Mouse (Mus musculus): Measurements from ENCODE around the gene Amotl2. TPM values are rescaled to one million over a fixed set of nuclear protein-coding genes. Genes with fewer than 3 reads are reported as not detected.

Amotl2 gene
- polyA plus RNA-seq (2014; fragmentation: Illumina TruSeq; extraction: RNeasy Lipid Tissue Mini Kit (QIAGEN cat#74804); ENCODE audit: low read depth, low replicate concordance) = 13.3 TPM

DNA sequence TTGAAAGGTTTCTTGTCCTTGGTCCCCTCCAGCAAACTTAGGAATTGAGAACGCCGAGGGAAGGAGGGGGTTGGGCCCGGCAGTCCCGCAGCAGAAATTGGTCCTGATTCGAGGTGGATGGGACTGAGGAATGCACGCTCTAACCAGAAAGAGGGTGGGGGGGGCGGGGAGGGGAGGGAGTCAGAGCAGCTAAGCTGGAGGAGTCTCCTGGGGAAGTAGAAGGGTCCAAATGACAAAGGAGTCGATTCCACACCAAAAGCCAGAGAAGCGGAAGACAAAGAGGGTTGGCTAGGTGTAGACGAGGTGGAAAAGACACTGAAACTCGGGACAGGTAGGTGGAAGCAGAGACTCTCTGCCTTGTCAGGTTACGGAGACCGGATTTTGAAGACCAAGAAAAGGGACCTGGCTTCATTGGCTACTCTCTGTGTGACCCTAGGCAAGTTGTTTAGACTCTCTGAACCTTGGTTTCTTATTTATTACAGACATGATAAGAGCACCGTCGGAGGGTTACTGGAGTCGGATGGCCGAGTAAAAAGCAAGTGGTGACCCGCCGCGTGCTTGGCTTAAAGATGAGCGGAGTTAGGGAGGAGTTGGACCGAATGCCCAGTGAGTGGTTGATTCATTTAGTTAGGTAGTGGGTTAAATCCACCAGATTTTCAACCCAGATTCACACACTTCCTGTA is at the start of gene Amotl2:
Amotl2 (plus strand) TSS at position 192 of the 683 bp plus-strand sequence.

Other genes starting within 250 kb of the Amotl2 start
- gene Ky, start 210.9 kb upstream of the Amotl2 start, polyA plus RNA-seq (2014; fragmentation: Illumina TruSeq; extraction: RNeasy Lipid Tissue Mini Kit (QIAGEN cat#74804); ENCODE audit: low read depth, low replicate concordance) = not detected
- gene Anapc13, start 90.4 kb upstream of the Amotl2 start, polyA plus RNA-seq (2014; fragmentation: Illumina TruSeq; extraction: RNeasy Lipid Tissue Mini Kit (QIAGEN cat#74804); ENCODE audit: low read depth, low replicate concordance) = 10.4 TPM
- 15.3 TPM for gene Cep63, start 90.1 kb upstream of the Amotl2 start, polyA plus RNA-seq (2014; fragmentation: Illumina TruSeq; extraction: RNeasy Lipid Tissue Mini Kit (QIAGEN cat#74804); ENCODE audit: low read depth, low replicate concordance)
- 29.9 TPM for gene Ryk, start 118.2 kb downstream of the Amotl2 start, polyA plus RNA-seq (2014; fragmentation: Illumina TruSeq; extraction: RNeasy Lipid Tissue Mini Kit (QIAGEN cat#74804); ENCODE audit: low read depth, low replicate concordance)